Mouse (Mus musculus) myocyte (in vitro differentiated cells): ENCODE results near the gene Tmem107. TPM values are rescaled to one million over a fixed set of nuclear protein-coding genes. Genes with fewer than 3 reads are reported as not detected.
A peak's percentile ranks its signal among the peaks of the same experiment; 100 is the strongest.

Experiments
- H3K27me3 ChIP-seq: one replicate; pipeline ENCODE4 v1.6.1; 2011; ENCODE audit not compliant: control insufficient read depth, insufficient read depth, insufficient read length
- H3K36me3 ChIP-seq: one replicate; pipeline ENCODE4 v1.6.1; 2011; ENCODE audit not compliant: control insufficient read depth, insufficient read depth
- H3K4me2 ChIP-seq: one replicate; pipeline ENCODE4 v1.6.1; 2011; ENCODE audit warnings: low read depth, control low read depth
- H3K4me3 ChIP-seq: one replicate; pipeline ENCODE4 v1.5.1; 2011; ENCODE audit warnings: mild to moderate bottlenecking, control low read depth, moderate library complexity
- H3K79me2 ChIP-seq: one replicate; pipeline ENCODE4 v1.6.1; 2011; ENCODE audit not compliant: control insufficient read depth, insufficient read depth
- H3ac ChIP-seq: one replicate; pipeline ENCODE4 v1.6.1; 2011; ENCODE audit not compliant: control insufficient read depth, insufficient read length
- CEBPB ChIP-seq: IDR thresholded peaks from 2 replicates; pipeline ENCODE4 v1.6.1; 2011; ENCODE audit warnings: mild to moderate bottlenecking, moderate library complexity; ENCODE audit not compliant: poor library complexity, insufficient read depth, severe bottlenecking
- E2F4 ChIP-seq: IDR thresholded peaks from one replicate; pipeline ENCODE4 v1.6.1; 2011; ENCODE audit warnings: mild to moderate bottlenecking, control low read depth, moderate library complexity; ENCODE audit not compliant: insufficient read depth
- MAX ChIP-seq: IDR thresholded peaks from one replicate; pipeline ENCODE4 v1.6.1; 2011; ENCODE audit warnings: low read depth, mild to moderate bottlenecking, control low read depth
- MYOD1 ChIP-seq, 3 experiments: IDR thresholded peaks; one replicate each; pipeline ENCODE4 v1.6.1; 2011; ENCODE audit warnings: control low read depth in 2 of 3, low read depth in 2 of 3, mild to moderate bottlenecking in 2 of 3, moderate library complexity in 1 of 3; ENCODE audit not compliant: insufficient read length in 2 of 3, control insufficient read depth in 1 of 3
- MYOG ChIP-seq, 3 experiments: IDR thresholded peaks; one replicate each; pipeline ENCODE4 v1.6.1; 2011; ENCODE audit warnings: control low read depth in 2 of 3, low read depth in 2 of 3, mild to moderate bottlenecking in 2 of 3; ENCODE audit not compliant: insufficient read length in 2 of 3, control insufficient read depth in 1 of 3, insufficient read depth in 1 of 3
- POLR2A ChIP-seq: IDR thresholded peaks from one replicate; pipeline ENCODE4 v1.6.1; 2011; ENCODE audit warnings: low read depth, mild to moderate bottlenecking, control low read depth, moderate library complexity; ENCODE audit not compliant: insufficient read length
- POLR2AphosphoS2 ChIP-seq: IDR thresholded peaks from one replicate; pipeline ENCODE4 v1.6.1; 2011; ENCODE audit warnings: low read depth, control low read depth; ENCODE audit not compliant: insufficient read length
- REST ChIP-seq: IDR thresholded peaks from one replicate; pipeline ENCODE4 v1.6.1; 2011; ENCODE audit warnings: mild to moderate bottlenecking, control low read depth, moderate library complexity; ENCODE audit not compliant: insufficient read depth, insufficient read length
- SRF ChIP-seq: IDR thresholded peaks from one replicate; pipeline ENCODE4 v1.6.1; 2011; ENCODE audit warnings: low read depth; ENCODE audit not compliant: control insufficient read depth, insufficient read length
- TCF12 ChIP-seq: IDR thresholded peaks from one replicate; pipeline ENCODE4 v1.6.1; 2011; ENCODE audit warnings: mild to moderate bottlenecking, control low read depth; ENCODE audit not compliant: poor library complexity, insufficient read depth, severe bottlenecking
- TCF3 ChIP-seq: IDR thresholded peaks from one replicate; pipeline ENCODE4 v1.6.1; 2011; ENCODE audit warnings: low read depth, control low read depth; ENCODE audit not compliant: insufficient read length
- USF1 ChIP-seq: IDR thresholded peaks from one replicate; pipeline ENCODE4 v1.6.1; 2011; ENCODE audit warnings: low read depth, mild to moderate bottlenecking, control low read depth, moderate library complexity
- polyA plus RNA-seq: library from polyadenylated mRNA; unstranded; fragments of >200 nt; fragmentation: generic; extraction: Trizol; gene quantifications from one replicate; pipeline ENCODE4 v1.2.1, GENCODE M21; 2012; ENCODE audit warnings: missing spikeins

Gene Tmem107
- polyA plus RNA-seq, 1 experiment, result 29.5 TPM

DNA sequence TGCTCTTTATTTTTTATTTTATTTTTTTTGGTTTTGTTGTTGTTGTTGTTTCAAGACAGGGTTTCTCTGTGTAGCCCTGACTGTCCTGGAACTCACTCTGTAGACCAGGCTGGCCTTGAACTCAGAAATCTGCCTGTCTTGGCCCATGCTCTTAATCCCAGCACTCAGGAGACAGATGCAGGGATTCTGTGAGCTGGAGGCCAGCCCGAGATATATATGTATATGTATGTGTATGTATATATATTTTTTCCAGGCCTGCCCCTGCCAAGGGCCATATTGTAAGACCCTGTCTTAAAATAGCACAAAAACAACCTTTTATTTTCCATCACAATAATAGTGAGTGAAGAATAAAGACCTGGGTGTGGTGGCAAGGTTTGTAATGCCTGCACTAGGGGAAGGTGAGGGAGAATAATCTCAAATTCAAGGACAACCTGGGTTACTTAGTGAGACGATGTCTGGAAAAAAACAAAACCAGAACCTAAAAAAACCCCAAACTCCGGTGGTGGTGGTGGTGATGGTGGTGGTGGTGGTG lies 5.1 kb upstream of the Tmem107 start:
- Histone ChIP-seq H3K4me2 (no peak overlapping the region), H3K36me3 (no peaks in the 10 kb centered on the region), H3ac (no peak overlapping the region), H3K27me3 (no peaks in the 10 kb centered on the region), H3K4me3 (no peak overlapping the region), H3K79me2 (peaks cover 10% of the 10 kb centered on the region)
- TF ChIP-seq MAX, result no peak
- TF ChIP-seq SRF, result no peak
- no peak for TF ChIP-seq MYOD1 (IDR thresholded peaks at IDR 0.05; ENCODE audit: control insufficient read depth in 1 of 3, insufficient read length in 2 of 3, low read depth in 2 of 3)
- TF ChIP-seq POLR2A, result no peak
- TF ChIP-seq TCF12, result no peak
- no peak for TF ChIP-seq E2F4
- no peak for TF ChIP-seq TCF3
- TF ChIP-seq USF1, result no peak
- TF ChIP-seq MYOG (IDR thresholded peaks at IDR 0.05; ENCODE audit: control insufficient read depth in 1 of 3, insufficient read depth in 1 of 3, insufficient read length in 2 of 3, low read depth in 2 of 3), result no peak
- TF ChIP-seq POLR2AphosphoS2, result no peak
- no peak for TF ChIP-seq CEBPB
- TF ChIP-seq REST, result no peak

DNA sequence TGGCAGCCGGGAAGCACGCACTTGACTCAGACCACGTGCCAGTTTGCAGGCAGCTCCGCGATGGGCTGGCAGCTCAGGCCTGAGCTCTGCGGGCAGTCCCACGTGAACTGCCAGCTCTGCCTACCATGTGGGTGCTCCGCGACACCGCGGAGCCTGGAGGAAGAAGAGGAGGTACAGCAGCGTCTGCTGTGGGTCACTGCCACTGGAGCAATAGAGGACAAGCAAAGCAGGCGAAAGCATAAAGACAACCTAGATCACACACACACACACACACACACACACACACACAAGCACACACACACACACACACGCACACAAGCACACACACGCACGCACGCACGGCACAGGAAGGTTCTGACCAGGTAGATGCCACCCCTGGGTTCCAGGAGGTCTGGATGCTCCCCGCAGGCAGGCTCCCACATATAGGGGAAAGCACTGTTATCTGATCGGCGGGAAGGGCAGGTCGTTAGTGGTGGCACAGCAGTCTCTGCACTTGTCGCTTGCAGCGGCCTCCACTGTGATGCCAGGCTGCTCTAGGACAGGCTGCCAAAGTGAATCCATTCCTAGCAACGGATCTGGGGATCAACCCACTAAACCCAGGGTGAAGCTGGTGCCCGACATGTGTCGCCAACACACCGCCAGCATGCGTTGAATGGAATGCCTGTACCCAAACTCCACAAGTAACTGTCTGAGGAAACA lies 4.3 kb upstream of the Tmem107 start:
- H3K36me3 ChIP-seq, result no peaks in the 10 kb centered on the region
- no peak for TF ChIP-seq USF1
- no peak for TF ChIP-seq MYOD1 (IDR thresholded peaks at IDR 0.05; ENCODE audit: control insufficient read depth in 1 of 3, insufficient read length in 2 of 3, low read depth in 2 of 3)
- no peak for TF ChIP-seq CEBPB
- TF ChIP-seq MAX, result no peak
- no peak for TF ChIP-seq E2F4
- TF ChIP-seq POLR2AphosphoS2, result no peak
- TF ChIP-seq TCF12, result no peak
- no peak for TF ChIP-seq TCF3
- TF ChIP-seq MYOG (IDR thresholded peaks at IDR 0.05; ENCODE audit: control insufficient read depth in 1 of 3, insufficient read depth in 1 of 3, insufficient read length in 2 of 3, low read depth in 2 of 3), result no peak
- TF ChIP-seq POLR2A, result no peak
- no peak for TF ChIP-seq SRF
- no peak for TF ChIP-seq REST
- no peak overlapping the region for H3K4me3 ChIP-seq
- H3K79me2 ChIP-seq, result peaks cover 6% of the 10 kb centered on the region
- H3ac ChIP-seq, result no peak overlapping the region
- peak overlapping the region; percentile 43 for H3K4me2 ChIP-seq
- H3K27me3 ChIP-seq, result no peaks in the 10 kb centered on the region

DNA sequence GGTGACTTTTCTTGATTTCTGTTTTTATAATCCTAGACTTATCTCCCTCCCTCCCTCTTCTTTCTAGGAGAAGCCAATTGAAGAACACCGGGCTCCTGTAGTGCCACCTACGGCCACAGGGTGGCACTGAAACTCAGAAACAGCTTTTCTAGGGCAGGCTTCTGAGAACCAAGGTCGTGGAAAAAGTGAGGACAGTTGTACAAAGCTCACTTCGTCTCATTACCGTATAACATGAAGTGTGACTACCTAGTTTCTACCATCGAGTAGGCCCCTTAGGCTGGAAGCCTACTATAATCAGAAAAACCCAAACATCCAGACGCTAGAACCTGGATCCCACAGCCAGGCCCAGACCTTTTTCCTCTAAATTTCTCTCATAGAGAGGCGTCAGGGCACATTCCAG lies 3.6 kb upstream of the Tmem107 start:
- Histone ChIP-seq H3K36me3 (no peaks in the 10 kb centered on the region), H3K4me3 (no peak overlapping the region), H3K4me2 (peak overlapping the region; percentile 62), H3ac (no peak overlapping the region), H3K27me3 (no peaks in the 10 kb centered on the region), H3K79me2 (no peaks in the 10 kb centered on the region)
- TF ChIP-seq MYOG (IDR thresholded peaks at IDR 0.05; ENCODE audit: control insufficient read depth in 1 of 3, insufficient read depth in 1 of 3, insufficient read length in 2 of 3, low read depth in 2 of 3) (no peak), SRF (no peak), MYOD1 (IDR thresholded peaks at IDR 0.05; ENCODE audit: control insufficient read depth in 1 of 3, insufficient read length in 2 of 3, low read depth in 2 of 3) (no peak)

DNA sequence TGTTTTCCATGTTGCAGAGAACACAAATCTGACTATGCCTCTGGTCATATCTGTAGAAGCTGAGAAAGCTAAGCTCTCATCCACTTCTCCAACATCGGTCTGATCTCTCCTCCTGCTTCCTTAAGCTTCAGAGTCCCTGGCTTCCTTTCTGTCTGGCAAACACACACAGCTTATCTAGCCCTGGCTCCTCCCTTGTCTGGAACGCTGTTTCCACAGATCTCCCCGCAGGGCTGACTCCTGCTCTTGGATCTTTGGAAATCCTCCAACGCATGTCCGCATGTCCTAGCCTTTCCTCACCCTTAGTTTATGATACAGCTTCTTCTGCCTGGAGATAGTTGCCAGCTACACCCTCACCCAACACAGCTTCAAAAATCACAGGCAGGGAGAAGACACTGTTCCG lies 3.0 kb upstream of the Tmem107 start:
- H3K36me3 ChIP-seq, result no peaks in the 10 kb centered on the region
- no peak overlapping the region for H3ac ChIP-seq
- peak overlapping the region; percentile 62 for H3K4me2 ChIP-seq
- no peak for TF ChIP-seq POLR2AphosphoS2
- H3K4me3 ChIP-seq, result no peak overlapping the region
- no peaks in the 10 kb centered on the region for H3K27me3 ChIP-seq
- H3K79me2 ChIP-seq, result no peaks in the 10 kb centered on the region

DNA sequence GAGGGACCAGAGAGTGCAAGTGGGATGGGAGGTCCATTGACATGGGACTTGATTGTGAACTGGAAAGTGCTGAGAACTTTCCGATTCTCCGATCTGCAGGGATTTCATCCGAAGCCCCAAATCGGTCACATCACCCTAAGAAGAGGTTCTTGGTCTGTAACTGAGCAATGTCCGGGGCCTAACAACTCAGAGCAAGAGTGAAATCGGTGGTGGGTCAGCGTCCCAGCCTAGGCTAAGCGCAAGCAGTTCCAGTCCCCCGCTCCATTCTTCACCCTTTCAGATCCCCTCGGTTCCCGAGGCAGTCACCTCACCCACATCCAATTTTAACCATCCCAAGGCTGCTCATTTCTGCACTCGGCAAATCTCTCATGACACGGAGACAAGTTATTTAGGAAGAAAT lies 513 bp upstream of the Tmem107 start:
- Histone ChIP-seq H3K4me3 (peak overlapping the region; percentile 40), H3K4me2 (peak overlapping the region; percentile 84), H3K27me3 (no peaks in the 10 kb centered on the region), H3ac (peak overlapping the region; percentile 27), H3K36me3 (no peaks in the 10 kb centered on the region), H3K79me2 (no peaks in the 10 kb centered on the region)
- no peak for TF ChIP-seq TCF12
- no peak for TF ChIP-seq TCF3
- no peak for TF ChIP-seq POLR2AphosphoS2
- TF ChIP-seq SRF, result no peak
- TF ChIP-seq POLR2A, result no peak
- TF ChIP-seq MYOD1 (IDR thresholded peaks at IDR 0.05; ENCODE audit: control insufficient read depth in 1 of 3, insufficient read length in 2 of 3, low read depth in 2 of 3), result no peak
- no peak for TF ChIP-seq MYOG (IDR thresholded peaks at IDR 0.05; ENCODE audit: control insufficient read depth in 1 of 3, insufficient read depth in 1 of 3, insufficient read length in 2 of 3, low read depth in 2 of 3)
- no peak for TF ChIP-seq MAX
- no peak for TF ChIP-seq REST
- TF ChIP-seq CEBPB, result no peak
- no peak for TF ChIP-seq USF1
- TF ChIP-seq E2F4, result no peak
